Mouse (Mus musculus): ENCODE results near the gene Ifitm7. TPM values are rescaled to one million over a fixed set of nuclear protein-coding genes. Genes with fewer than 3 reads are reported as not detected.

Ifitm7 gene
- polyA plus RNA-seq, 1 experiment = 1.1 TPM

- Histone ChIP-seq H3K4me3 (replicated peaks; ENCODE audit: insufficient read depth, low read depth, low read length) (no peak overlapping the region), H3K27me3 (ENCODE audit: control insufficient read depth, insufficient read depth, low read length) (no peaks in the 10 kb centered on the region), H3K4me1 (ENCODE audit: control insufficient read depth, insufficient read depth, low read length) (no peaks in the 10 kb centered on the region), H3K27ac (ENCODE audit: insufficient read depth, low read length) (no peak overlapping the region)
- WGBS = 94% methylated on average over 8 of the region's 8 CpGs
- TF ChIP-seq POLR2A (IDR thresholded peaks at IDR 0.05; ENCODE audit: borderline replicate concordance, insufficient read depth, low read length) (no peak), CTCF (IDR thresholded peaks at IDR 0.05; ENCODE audit: borderline replicate concordance, insufficient read depth, low read depth, low read length) (no peak)
- DNase-seq = no peak
These were observed 14.6 kb downstream of the Ifitm7 start for GRCm38 (mm10) chr16:13972051-13972450.

- DNase-seq = no peak
- no peak overlapping the region for H3K27ac ChIP-seq (ENCODE audit: insufficient read depth, low read length)
- H3K4me1 ChIP-seq (ENCODE audit: control insufficient read depth, insufficient read depth, low read length) = no peaks in the 10 kb centered on the region
- no peaks in the 10 kb centered on the region for H3K27me3 ChIP-seq (ENCODE audit: control insufficient read depth, insufficient read depth, low read length)
- TF ChIP-seq CTCF (IDR thresholded peaks at IDR 0.05; ENCODE audit: borderline replicate concordance, insufficient read depth, low read depth, low read length) (no peak), POLR2A (IDR thresholded peaks at IDR 0.05; ENCODE audit: borderline replicate concordance, insufficient read depth, low read length) (no peak)
- 100% methylated on average over 1 of the region's 1 CpGs for WGBS
- H3K4me3 ChIP-seq (replicated peaks; ENCODE audit: insufficient read depth, low read depth, low read length) = no peak overlapping the region
These were observed 17.6 kb downstream of the Ifitm7 start for GRCm38 (mm10) chr16:13969096-13969495.

GRCm38 (mm10) chr16:13962053-13962452 lies 24.6 kb downstream of the Ifitm7 start:
- DNase-seq = no peak
- no peak for TF ChIP-seq CTCF (IDR thresholded peaks at IDR 0.05; ENCODE audit: borderline replicate concordance, insufficient read depth, low read depth, low read length)
- no peak for TF ChIP-seq POLR2A (IDR thresholded peaks at IDR 0.05; ENCODE audit: borderline replicate concordance, insufficient read depth, low read length)
- Histone ChIP-seq H3K27ac (ENCODE audit: insufficient read depth, low read length) (no peak overlapping the region), H3K4me1 (ENCODE audit: control insufficient read depth, insufficient read depth, low read length) (no peaks in the 10 kb centered on the region), H3K27me3 (ENCODE audit: control insufficient read depth, insufficient read depth, low read length) (no peaks in the 10 kb centered on the region), H3K4me3 (replicated peaks; ENCODE audit: insufficient read depth, low read depth, low read length) (no peak overlapping the region)
- WGBS = 23% methylated on average over 1 of the region's 1 CpGs

GRCm38 (mm10) chr16:13951245-13951644 lies 35.4 kb downstream of the Ifitm7 start:
- Histone ChIP-seq H3K27ac (ENCODE audit: insufficient read depth, low read length) (no peak overlapping the region), H3K4me3 (replicated peaks; ENCODE audit: insufficient read depth, low read depth, low read length) (no peak overlapping the region), H3K4me1 (ENCODE audit: control insufficient read depth, insufficient read depth, low read length) (no peaks in the 10 kb centered on the region), H3K27me3 (ENCODE audit: control insufficient read depth, insufficient read depth, low read length) (no peaks in the 10 kb centered on the region)
- 72% methylated on average over 3 of the region's 3 CpGs for WGBS
- no peak for DNase-seq
- TF ChIP-seq POLR2A (IDR thresholded peaks at IDR 0.05; ENCODE audit: borderline replicate concordance, insufficient read depth, low read length) = no peak
- no peak for TF ChIP-seq CTCF (IDR thresholded peaks at IDR 0.05; ENCODE audit: borderline replicate concordance, insufficient read depth, low read depth, low read length)

GRCm38 (mm10) chr16:13946306-13946705 lies 40.4 kb downstream of the Ifitm7 start:
- Histone ChIP-seq H3K4me1 (ENCODE audit: control insufficient read depth, insufficient read depth, low read length) (peaks cover 7% of the 10 kb centered on the region; the same call in 1 of the 2 replicates), H3K27me3 (ENCODE audit: control insufficient read depth, insufficient read depth, low read length) (no peaks in the 10 kb centered on the region), H3K27ac (ENCODE audit: insufficient read depth, low read length) (no peak overlapping the region), H3K4me3 (replicated peaks; ENCODE audit: insufficient read depth, low read depth, low read length) (no peak overlapping the region)
- no peak for DNase-seq
- 97% methylated on average over 1 of the region's 1 CpGs for WGBS
- no peak for TF ChIP-seq CTCF (IDR thresholded peaks at IDR 0.05; ENCODE audit: borderline replicate concordance, insufficient read depth, low read depth, low read length)
- TF ChIP-seq POLR2A (IDR thresholded peaks at IDR 0.05; ENCODE audit: borderline replicate concordance, insufficient read depth, low read length) = no peak

GRCm38 (mm10) chr16:13945153-13945552 lies 41.5 kb downstream of the Ifitm7 start:
- H3K4me3 ChIP-seq (replicated peaks; ENCODE audit: insufficient read depth, low read depth, low read length) = no peak overlapping the region
- WGBS = 82% methylated on average over 4 of the region's 4 CpGs
- peaks cover 7% of the 10 kb centered on the region; the same call in 1 of the 2 replicates for H3K4me1 ChIP-seq (ENCODE audit: control insufficient read depth, insufficient read depth, low read length)
- TF ChIP-seq POLR2A (IDR thresholded peaks at IDR 0.05; ENCODE audit: borderline replicate concordance, insufficient read depth, low read length) = no peak
- no peak for TF ChIP-seq CTCF (IDR thresholded peaks at IDR 0.05; ENCODE audit: borderline replicate concordance, insufficient read depth, low read depth, low read length)
- no peaks in the 10 kb centered on the region for H3K27me3 ChIP-seq (ENCODE audit: control insufficient read depth, insufficient read depth, low read length)
- DNase-seq = no peak
- no peak overlapping the region for H3K27ac ChIP-seq (ENCODE audit: insufficient read depth, low read length)

DNA sequence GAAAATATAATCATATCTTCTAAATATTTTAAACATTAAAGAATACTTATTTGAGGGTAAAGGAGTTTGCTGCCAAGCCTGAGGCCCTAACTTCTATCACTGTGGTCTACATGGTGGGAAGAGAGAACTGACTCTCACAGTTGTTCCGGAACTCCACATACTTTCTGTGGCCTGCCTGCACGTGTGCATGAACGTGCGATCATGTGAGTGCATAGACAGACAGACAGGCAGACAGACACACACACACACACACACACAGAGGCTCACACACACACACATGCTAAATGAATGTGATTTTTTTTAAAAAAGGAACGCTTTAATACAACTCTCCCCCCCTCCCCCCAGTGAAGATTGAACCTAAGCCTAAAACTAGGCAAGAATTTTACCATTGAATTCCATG lies 41.9 kb downstream of the Ifitm7 start:
- H3K27me3 ChIP-seq (ENCODE audit: control insufficient read depth, insufficient read depth, low read length) = no peaks in the 10 kb centered on the region
- no peak overlapping the region for H3K4me3 ChIP-seq (replicated peaks; ENCODE audit: insufficient read depth, low read depth, low read length)
- DNase-seq = no peak
- no peak overlapping the region for H3K27ac ChIP-seq (ENCODE audit: insufficient read depth, low read length)
- WGBS = 81% methylated on average over 5 of the region's 5 CpGs
- H3K4me1 ChIP-seq (ENCODE audit: control insufficient read depth, insufficient read depth, low read length) = peaks cover 7% of the 10 kb centered on the region; the same call in 1 of the 2 replicates
- no peak for TF ChIP-seq CTCF (IDR thresholded peaks at IDR 0.05; ENCODE audit: borderline replicate concordance, insufficient read depth, low read depth, low read length)
- no peak for TF ChIP-seq POLR2A (IDR thresholded peaks at IDR 0.05; ENCODE audit: borderline replicate concordance, insufficient read depth, low read length)

DNA sequence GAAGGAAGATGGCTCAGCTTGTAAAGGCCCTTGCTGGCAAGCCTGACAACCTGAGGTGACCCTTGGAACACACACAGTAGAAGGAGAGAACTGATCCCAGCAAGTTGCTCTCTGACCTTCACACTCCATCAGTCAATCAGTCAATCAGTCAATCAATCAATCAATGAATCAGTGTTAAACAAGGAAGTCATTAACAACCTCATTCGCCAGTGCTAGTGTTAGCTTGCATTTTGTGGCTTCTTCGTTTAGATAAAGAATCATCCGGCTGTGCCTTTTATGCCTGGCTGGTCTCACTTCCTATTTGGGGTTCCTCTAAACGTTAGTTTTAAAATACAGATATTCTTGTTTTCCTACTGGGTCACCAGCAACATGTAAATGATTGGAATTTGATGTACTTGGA lies 42.5 kb downstream of the Ifitm7 start:
- H3K27me3 ChIP-seq (ENCODE audit: control insufficient read depth, insufficient read depth, low read length) = no peaks in the 10 kb centered on the region
- no peak overlapping the region for H3K4me3 ChIP-seq (replicated peaks; ENCODE audit: insufficient read depth, low read depth, low read length)
- no peak for TF ChIP-seq POLR2A (IDR thresholded peaks at IDR 0.05; ENCODE audit: borderline replicate concordance, insufficient read depth, low read length)
- TF ChIP-seq CTCF (IDR thresholded peaks at IDR 0.05; ENCODE audit: borderline replicate concordance, insufficient read depth, low read depth, low read length) = no peak
- DNase-seq = no peak
- 66% methylated on average over 4 of the region's 4 CpGs for WGBS
- H3K4me1 ChIP-seq (ENCODE audit: control insufficient read depth, insufficient read depth, low read length) = peaks cover 7% of the 10 kb centered on the region; the same call in 1 of the 2 replicates
- no peak overlapping the region for H3K27ac ChIP-seq (ENCODE audit: insufficient read depth, low read length)

All from cerebellum, adult 2 months (tissue).